Mouse (Mus musculus) kidney, adult 2 months (tissue): ENCODE measurements around the gene Igsf8.

ENCODE experiments used
- CTCF ChIP-seq: fragments of 200-500 bp; conservative IDR thresholded peaks from 2 replicates; pipeline ENCODE4 v1.5.1; 2011; ENCODE audit warnings: low read depth, mild to moderate bottlenecking, control low read depth, low read length, moderate library complexity, mixed read lengths; ENCODE audit not compliant: insufficient read depth, insufficient read length
- POLR2A ChIP-seq: fragments of 200-500 bp; IDR thresholded peaks from one replicate; pipeline ENCODE4 v1.6.1; 2011; ENCODE audit warnings: low read depth, low read length, control low read depth

GRCm38 (mm10) chr1:172293449-172293848, 32.0 kb downstream of the Igsf8 start:
- TF ChIP-seq CTCF, result no peak
- TF ChIP-seq POLR2A, result no peak
